Mouse (Mus musculus) intestine, embryonic 15.5 days (tissue): ENCODE measurements around the gene Idua. TPM values are rescaled to one million over a fixed set of nuclear protein-coding genes. Genes with fewer than 3 reads are reported as not detected.

Experiments used
- ATAC-seq: fragments of 200-750 bp; cut with Nextera tagmentation; 2 replicates; pipeline ENCODE4 v1.8.0; 2017; ENCODE audit warnings: moderate TSS enrichment, moderate library complexity
- H3K27ac ChIP-seq: fragments of 300-500 bp; sonication (generic); 2 replicates; pipeline ENCODE4 v1.5.1; 2015; ENCODE audit warnings: mild to moderate bottlenecking, inconsistent platforms
- H3K27me3 ChIP-seq: fragments of 300-500 bp; sonication (generic); replicated peaks from 2 replicates; pipeline ENCODE4 v1.6.1; 2015; ENCODE audit warnings: inconsistent platforms
- H3K36me3 ChIP-seq: fragments of 300-500 bp; sonication (generic); 2 replicates; pipeline ENCODE4 v1.6.1; 2015; ENCODE audit warnings: inconsistent platforms
- H3K4me1 ChIP-seq: fragments of 300-500 bp; sonication (generic); replicated peaks from 2 replicates; pipeline ENCODE4 v1.6.1; 2015; ENCODE audit warnings: inconsistent platforms
- H3K4me2 ChIP-seq: fragments of 300-500 bp; sonication (generic); replicated peaks from 2 replicates; pipeline ENCODE4 v1.6.1; 2015; ENCODE audit warnings: mild to moderate bottlenecking, inconsistent platforms
- H3K4me3 ChIP-seq: fragments of 300-500 bp; sonication (generic); replicated peaks from 2 replicates; pipeline ENCODE4 v1.5.1; 2015; ENCODE audit warnings: inconsistent platforms
- H3K9ac ChIP-seq: fragments of 300-500 bp; sonication (generic); 2 replicates; pipeline ENCODE4 v1.6.1; 2015; ENCODE audit warnings: inconsistent platforms
- H3K9me3 ChIP-seq: fragments of 300-500 bp; sonication (generic); 2 replicates; pipeline ENCODE4 v1.6.1; 2016; ENCODE audit warnings: inconsistent platforms
- WGBS: fragments of 180-500 bp; shearing (Covaris S2); methylation state at CpG from one replicate; pipeline ENCODE4 v1.1.7; 2015; 5-methylcytosine and 5-hydroxymethylcytosine counted together
- polyA plus RNA-seq: library from polyadenylated mRNA; unstranded; fragments of >200 nt; fragmentation: Nextera tagmentation; extraction: Ambion mirVana; gene quantifications from 2 replicates; pipeline ENCODE4 v1.2.1, GENCODE M21; 2015

Idua gene
- polyA plus RNA-seq, 1 experiment from 2014 or later, result 12.0 TPM

- ATAC-seq, result no peak
- 0 out of 2 replicates have a peak overlapping the region, but pooled peaks have one; percentile 84 for H3K4me2 ChIP-seq
- no peaks in the 10 kb centered on the region for H3K9me3 ChIP-seq
- 89% methylated on average over 1 of the region's 1 CpGs for WGBS
- peaks cover 20% of the 10 kb centered on the region for H3K36me3 ChIP-seq
- no peak overlapping the region for H3K9ac ChIP-seq
- no peak overlapping the region for H3K27ac ChIP-seq
- H3K4me1 ChIP-seq, result peaks cover 11% of the 10 kb centered on the region
- no peak overlapping the region for H3K4me3 ChIP-seq
- H3K27me3 ChIP-seq, result no peaks in the 10 kb centered on the region
Measured at GRCm38 (mm10) chr5:108658611-108659010, 1.5 kb upstream of the Idua start.

GRCm38 (mm10) chr5:108660632-108661268 lies 619 bp downstream of the Idua start:
- Histone ChIP-seq H3K4me2 (peak overlapping the region; percentile 84), H3K27ac (peak overlapping the region; percentile 40; the same call in 1 of the 2 replicates), H3K36me3 (peaks cover 3% of the 10 kb centered on the region), H3K9ac (peak overlapping the region; percentile 87), H3K4me3 (peak overlapping the region; percentile 77), H3K27me3 (no peaks in the 10 kb centered on the region), H3K9me3 (no peaks in the 10 kb centered on the region), H3K4me1 (peaks cover 11% of the 10 kb centered on the region)
- WGBS, result 11% methylated on average over 36 of the region's 36 CpGs
- peak; percentile 99 for ATAC-seq

- no peak overlapping the region for H3K4me2 ChIP-seq
- no peaks in the 10 kb centered on the region for H3K36me3 ChIP-seq
- H3K9ac ChIP-seq, result no peak overlapping the region
- no peak overlapping the region for H3K4me3 ChIP-seq
- no peak for ATAC-seq
- 77% methylated on average over 4 of the region's 4 CpGs for WGBS
- peaks cover 11% of the 10 kb centered on the region for H3K4me1 ChIP-seq
- H3K9me3 ChIP-seq, result no peaks in the 10 kb centered on the region
- no peaks in the 10 kb centered on the region for H3K27me3 ChIP-seq
- no peak overlapping the region for H3K27ac ChIP-seq
Measured at GRCm38 (mm10) chr5:108662772-108663171, 2.6 kb downstream of the Idua start.

GRCm38 (mm10) chr5:108665066-108665465 lies 4.9 kb downstream of the Idua start:
- Histone ChIP-seq H3K27me3 (no peaks in the 10 kb centered on the region), H3K4me3 (no peak overlapping the region), H3K4me1 (peaks cover 11% of the 10 kb centered on the region), H3K9ac (no peak overlapping the region), H3K9me3 (no peaks in the 10 kb centered on the region), H3K4me2 (no peak overlapping the region), H3K36me3 (no peaks in the 10 kb centered on the region), H3K27ac (no peak overlapping the region)
- WGBS, result 48% methylated on average over 3 of the region's 3 CpGs
- no peak for ATAC-seq

GRCm38 (mm10) chr5:108667370-108667769 lies 7.2 kb downstream of the Idua start:
- Histone ChIP-seq H3K36me3 (no peaks in the 10 kb centered on the region), H3K4me3 (no peak overlapping the region), H3K9ac (no peak overlapping the region), H3K9me3 (no peaks in the 10 kb centered on the region), H3K27ac (no peak overlapping the region), H3K4me2 (no peak overlapping the region), H3K27me3 (no peaks in the 10 kb centered on the region), H3K4me1 (peaks cover 10% of the 10 kb centered on the region)
- 77% methylated on average over 2 of the region's 2 CpGs for WGBS
- no peak for ATAC-seq

- Histone ChIP-seq H3K27me3 (no peaks in the 10 kb centered on the region), H3K9me3 (no peaks in the 10 kb centered on the region), H3K9ac (peak overlapping the region; percentile 78), H3K4me3 (peak overlapping the region; percentile 56), H3K4me2 (peak overlapping the region; percentile 86), H3K27ac (peak overlapping the region; percentile 83; the same call in 1 of the 2 replicates), H3K4me1 (peaks cover 10% of the 10 kb centered on the region), H3K36me3 (peaks cover 2% of the 10 kb centered on the region; the same call in 1 of the 2 replicates)
- 13% methylated on average over 3 of the region's 3 CpGs for WGBS
- ATAC-seq, result no peak
Measured at GRCm38 (mm10) chr5:108668387-108668932, 8.3 kb downstream of the Idua start.

- peak; percentile 87 for ATAC-seq
- Histone ChIP-seq H3K4me2 (peak within 1 kb of the TSS; percentile 86), H3K9ac (peak within 1 kb of the TSS; percentile 78), H3K9me3 (no peaks in the 10 kb centered on the region), H3K27ac (peak within 1 kb of the TSS; percentile 83), H3K36me3 (peaks cover 4% of the 10 kb centered on the region; the same call in 1 of the 2 replicates), H3K27me3 (no peaks in the 10 kb centered on the region), H3K4me3 (peak within 1 kb of the TSS; percentile 56), H3K4me1 (peaks cover 10% of the 10 kb centered on the region)
- 5% methylated on average over 43 of the region's 43 CpGs for WGBS
Measured at GRCm38 (mm10) chr5:108668977-108669936, 9.1 kb downstream of the Idua start, which contains the start of gene Dgkq. Gene Dgkq, minus strand, starts transcription at chr5:108669672.

GRCm38 (mm10) chr5:108669986-108670385 lies 9.9 kb downstream of the Idua start:
- Histone ChIP-seq H3K27me3 (no peaks in the 10 kb centered on the region), H3K4me2 (peak overlapping the region; percentile 86), H3K4me1 (peaks cover 13% of the 10 kb centered on the region), H3K9ac (peak overlapping the region; percentile 78; the same call in 1 of the 2 replicates), H3K36me3 (peaks cover 4% of the 10 kb centered on the region; the same call in 1 of the 2 replicates), H3K4me3 (peak overlapping the region; percentile 56), H3K27ac (peak overlapping the region; percentile 83; the same call in 1 of the 2 replicates), H3K9me3 (no peaks in the 10 kb centered on the region)
- WGBS, result 72% methylated on average over 9 of the region's 9 CpGs
- ATAC-seq, result no peak

GRCm38 (mm10) chr5:108670785-108671184 lies 10.7 kb downstream of the Idua start:
- H3K9me3 ChIP-seq, result no peaks in the 10 kb centered on the region
- H3K4me2 ChIP-seq, result no peak overlapping the region
- no peaks in the 10 kb centered on the region for H3K27me3 ChIP-seq
- no peak overlapping the region for H3K4me3 ChIP-seq
- no peak overlapping the region for H3K9ac ChIP-seq
- 0 out of 2 replicates have a peak, but pooled peaks have one; percentile 31 for ATAC-seq
- peaks cover 13% of the 10 kb centered on the region for H3K4me1 ChIP-seq
- H3K36me3 ChIP-seq, result peaks cover 4% of the 10 kb centered on the region; the same call in 1 of the 2 replicates
- H3K27ac ChIP-seq, result no peak overlapping the region

- ATAC-seq, result no peak
- no peaks in the 10 kb centered on the region for H3K27me3 ChIP-seq
- H3K9me3 ChIP-seq, result no peaks in the 10 kb centered on the region
- WGBS, result 92% methylated on average over 12 of the region's 12 CpGs
- H3K9ac ChIP-seq, result no peak overlapping the region
- no peak overlapping the region for H3K4me2 ChIP-seq
- H3K36me3 ChIP-seq, result peaks cover 4% of the 10 kb centered on the region; the same call in 1 of the 2 replicates
- no peak overlapping the region for H3K27ac ChIP-seq
- peaks cover 16% of the 10 kb centered on the region for H3K4me1 ChIP-seq
- no peak overlapping the region for H3K4me3 ChIP-seq
Measured at GRCm38 (mm10) chr5:108671757-108672156, 11.6 kb downstream of the Idua start.

GRCm38 (mm10) chr5:108674624-108675023 lies 14.5 kb downstream of the Idua start:
- Histone ChIP-seq H3K27ac (peak overlapping the region; percentile 52), H3K4me1 (peaks cover 22% of the 10 kb centered on the region; the same call in 1 of the 2 replicates), H3K9me3 (no peaks in the 10 kb centered on the region)

More at GRCm38 (mm10) chr5:108674624-108675023, 14.5 kb downstream of the Idua start:
- ATAC-seq, result no peak
- no peaks in the 10 kb centered on the region for H3K27me3 ChIP-seq
- WGBS, result 67% methylated on average over 2 of the region's 2 CpGs
- no peak overlapping the region for H3K4me3 ChIP-seq
- peak overlapping the region; percentile 6; the same call in 1 of the 2 replicates for H3K4me2 ChIP-seq
- peaks cover 4% of the 10 kb centered on the region; the same call in 1 of the 2 replicates for H3K36me3 ChIP-seq
- no peak overlapping the region for H3K9ac ChIP-seq
